Mouse (Mus musculus) brain, embryonic 14.5 days (tissue): Measurements from ENCODE around the gene Hist1h2bk.

Source experiments
- CTCF ChIP-seq: fragments of 200-500 bp; IDR thresholded peaks from 2 replicates; pipeline ENCODE4 v1.5.1; 2012; ENCODE audit warnings: inconsistent platforms, mild to moderate bottlenecking, moderate library complexity, borderline replicate concordance; ENCODE audit not compliant: insufficient read depth, insufficient read length; ENCODE audit errors: extremely low read depth
- POLR2A ChIP-seq: fragments of 200-500 bp; IDR thresholded peaks from 2 replicates; pipeline ENCODE4 v1.6.1; 2012; ENCODE audit warnings: mild to moderate bottlenecking, inconsistent platforms, borderline replicate concordance; ENCODE audit not compliant: poor library complexity, insufficient read depth, insufficient read length, severe bottlenecking; ENCODE audit errors: extremely low read depth

- TF ChIP-seq CTCF (no peak), POLR2A (no peak)
Measured at GRCm38 (mm10) chr13:22013716-22014115, 22.0 kb upstream of the Hist1h2bk start.
